Mouse (Mus musculus) gastrocnemius, postnatal 25 days (tissue): Measurements from ENCODE around the gene Smarcd3. TPM values are rescaled to one million over a fixed set of nuclear protein-coding genes. Genes with fewer than 3 reads are reported as not detected.

Experiments
- DNase-seq: peaks from one replicate; pipeline ENCODE4 v3.0.0; 2022
- total RNA-seq, 2 experiments: library from RNA; stranded (reverse); gene quantifications; 1 replicate in 1 of 2; 2 replicates in 1 of 2; pipeline ENCODE4 v1.2.3; 2021

The Smarcd3 gene
- total RNA-seq, 2 experiments from 2014 or later = 125 to 163 TPM

GRCm38 (mm10) chr5:24597901-24598569, 26.2 kb downstream of the Smarcd3 start:
- DNase-seq = no peak

GRCm38 (mm10) chr5:24597221-24597728, 26.9 kb downstream of the Smarcd3 start:
- peak; percentile 59 for DNase-seq

GRCm38 (mm10) chr5:24596519-24597171, 27.6 kb downstream of the Smarcd3 start:
- no peak for DNase-seq

GRCm38 (mm10) chr5:24595786-24596380, 28.3 kb downstream of the Smarcd3 start:
- no peak for DNase-seq

- no peak for DNase-seq
Observed at GRCm38 (mm10) chr5:24595261-24595660, 28.9 kb downstream of the Smarcd3 start.

GRCm38 (mm10) chr5:24594346-24594745, 29.9 kb downstream of the Smarcd3 start:
- DNase-seq = no peak

GRCm38 (mm10) chr5:24593928-24594327, 30.3 kb downstream of the Smarcd3 start:
- no peak for DNase-seq

GRCm38 (mm10) chr5:24593230-24593629, 31.0 kb downstream of the Smarcd3 start:
- no peak for DNase-seq

GRCm38 (mm10) chr5:24592471-24593160, 31.6 kb downstream of the Smarcd3 start:
- DNase-seq = no peak

GRCm38 (mm10) chr5:24591796-24592470, 32.3 kb downstream of the Smarcd3 start:
- no peak for DNase-seq

GRCm38 (mm10) chr5:24591268-24591721, 32.9 kb downstream of the Smarcd3 start:
- DNase-seq = peak; percentile 63

GRCm38 (mm10) chr5:24589511-24590500, 34.4 kb downstream of the Smarcd3 start:
- no peak for DNase-seq

GRCm38 (mm10) chr5:24587200-24587577, 37.0 kb downstream of the Smarcd3 start:
- DNase-seq = no peak

GRCm38 (mm10) chr5:24586547-24587199, 37.5 kb downstream of the Smarcd3 start, which contains the start of gene Chpf2:
TSS of gene Chpf2 (plus strand) at chr5:24586741.
- DNase-seq = peak; percentile 83

GRCm38 (mm10) chr5:24586106-24586505, 38.1 kb downstream of the Smarcd3 start:
- no peak for DNase-seq

- no peak for DNase-seq
Observed at GRCm38 (mm10) chr5:24578109-24578963, 45.9 kb downstream of the Smarcd3 start.

- peak; percentile 100 for DNase-seq
Observed at GRCm38 (mm10) chr5:24577183-24577929, 46.9 kb downstream of the Smarcd3 start, which contains the start of gene Abcf2. TSS of gene Abcf2 (minus strand) at chr5:24577467.

- no peak for DNase-seq
Observed at GRCm38 (mm10) chr5:24576801-24577182, 47.4 kb downstream of the Smarcd3 start.
